Mouse (Mus musculus) stomach, postnatal 0 days (tissue): Measurements from ENCODE around the gene Daam1.

Experiments
- CTCF ChIP-seq: IDR thresholded peaks from 2 replicates; pipeline ENCODE4 v1.5.1; 2016; ENCODE audit warnings: antibody characterized with exemption, low read depth, mild to moderate bottlenecking, moderate library complexity
- EP300 ChIP-seq: optimal IDR thresholded peaks from 2 replicates; pipeline ENCODE3; 2016; ENCODE audit warnings: antibody characterized with exemption

- TF ChIP-seq CTCF (no peak), EP300 (no peak)
These were observed 138.6 kb downstream of the Daam1 start for GRCm38 (mm10) chr12:71969439-71969838.
